Mouse (Mus musculus) embryonic facial prominence, embryonic 14.5 days (tissue): ENCODE measurements at regions not wholly inside any gene's neighbourhood (a gene's known extent, or its start where the extent isn't known, plus 50 kb on each side); places are given as distances from the start of the nearest gene placed in this dataset.

Experiments used
- ATAC-seq: fragments of 200-750 bp; cut with Nextera tagmentation; 2 replicates; pipeline ENCODE4 v1.8.0; 2017; ENCODE audit warnings: low read depth, moderate number of reproducible peaks, moderate TSS enrichment
- DNase-seq: peaks from one replicate; pipeline ENCODE4 v3.0.0-alpha.2; 2015; ENCODE audit warnings: low spot score
- H3K27ac ChIP-seq: fragments of 300-500 bp; sonication (generic); replicated peaks from 2 replicates; pipeline ENCODE4 v1.5.1; 2014; ENCODE audit warnings: low read depth, mild to moderate bottlenecking, low read length, moderate library complexity
- H3K27me3 ChIP-seq: fragments of 300-500 bp; sonication (generic); replicated peaks from 2 replicates; pipeline ENCODE4 v1.6.1; 2014; ENCODE audit warnings: low read length; ENCODE audit not compliant: control insufficient read depth, insufficient read depth
- H3K36me3 ChIP-seq: fragments of 300-500 bp; sonication (generic); 2 replicates; pipeline ENCODE4 v1.6.1; 2014; ENCODE audit warnings: low read length, mixed read lengths; ENCODE audit not compliant: control insufficient read depth, insufficient read depth
- H3K4me1 ChIP-seq: fragments of 300-500 bp; sonication (generic); 2 replicates; pipeline ENCODE4 v1.6.1; 2014; ENCODE audit warnings: antibody characterized with exemption, low read length; ENCODE audit not compliant: control insufficient read depth, insufficient read depth
- H3K4me2 ChIP-seq: fragments of 300-500 bp; sonication (generic); 2 replicates; pipeline ENCODE4 v1.6.1; 2014; ENCODE audit warnings: low read depth, mild to moderate bottlenecking, low read length, moderate library complexity, mixed read lengths
- H3K4me3 ChIP-seq: fragments of 300-500 bp; sonication (generic); 2 replicates; pipeline ENCODE4 v1.5.1; 2014; ENCODE audit warnings: low read depth, mild to moderate bottlenecking, low read length
- H3K9ac ChIP-seq: fragments of 300-500 bp; sonication (generic); 2 replicates; pipeline ENCODE4 v1.6.1; 2014; ENCODE audit warnings: low read depth, mild to moderate bottlenecking, low read length, moderate library complexity, mixed read lengths
- H3K9me3 ChIP-seq: fragments of 300-500 bp; sonication (generic); 2 replicates; pipeline ENCODE4 v1.6.1; 2016; ENCODE audit warnings: low read length; ENCODE audit not compliant: control insufficient read depth
- WGBS: fragments of 180-500 bp; shearing (Covaris S2); extraction: QIAGEN DNeasy Blood & Tissue Kit; methylation state at CpG from one replicate; pipeline ENCODE4 v1.1.7; 2014; 5-methylcytosine and 5-hydroxymethylcytosine counted together

DNA sequence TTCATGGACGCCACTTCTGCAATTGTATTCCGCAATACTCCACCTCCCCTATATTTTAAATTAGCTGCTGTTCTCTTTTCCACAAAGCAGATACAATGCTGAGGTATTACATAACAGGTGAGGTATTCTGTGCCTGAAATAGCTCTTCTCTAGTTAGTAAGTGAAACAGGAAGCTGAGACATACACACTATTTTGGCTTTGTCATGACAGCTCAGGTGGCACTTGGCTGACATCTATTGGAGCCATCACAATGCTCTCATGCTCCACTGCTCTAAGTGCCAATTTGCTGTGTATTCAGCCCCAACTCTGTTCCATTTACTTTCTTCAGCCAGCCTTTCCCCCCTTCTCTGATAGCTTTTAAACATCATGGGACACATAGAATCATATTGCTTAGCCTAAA lies 743.7 kb upstream of the Car10 start:
- no peak overlapping the region for H3K9ac ChIP-seq
- 84% methylated on average over 2 of the region's 2 CpGs for WGBS
- peak; percentile 15 for DNase-seq
- no peak overlapping the region for H3K27ac ChIP-seq
- no peaks in the 10 kb centered on the region for H3K36me3 ChIP-seq
- no peak overlapping the region for H3K4me2 ChIP-seq
- no peaks in the 10 kb centered on the region for H3K9me3 ChIP-seq
- H3K4me1 ChIP-seq: no peaks in the 10 kb centered on the region
- H3K4me3 ChIP-seq: no peak overlapping the region
- H3K27me3 ChIP-seq: no peaks in the 10 kb centered on the region
- peak; percentile 62; the same call in 1 of the 2 replicates for ATAC-seq

DNA sequence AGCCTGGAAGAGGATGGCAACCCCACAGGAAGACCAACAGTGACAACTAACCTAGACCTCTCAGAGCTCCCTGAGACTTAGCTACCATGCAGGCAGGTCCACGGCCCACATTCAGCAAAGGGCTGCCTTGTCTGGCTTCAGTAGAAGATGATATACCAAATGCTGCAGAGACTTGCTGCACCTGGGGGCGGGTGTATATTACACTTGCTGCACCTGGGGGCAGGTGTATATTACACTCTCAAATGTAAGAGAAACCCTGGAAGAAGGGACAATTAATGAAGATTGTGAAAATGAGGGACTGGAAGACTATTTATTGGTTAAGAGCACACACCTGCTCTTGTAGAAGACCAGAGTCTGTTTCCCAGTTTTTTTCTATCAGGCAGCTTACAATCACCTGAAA lies 759.2 kb upstream of the Kif2b start:
- no peak overlapping the region for H3K4me2 ChIP-seq
- ATAC-seq (peak; percentile 90; the same call in 1 of the 2 replicates), DNase-seq (peak; percentile 19)
- WGBS: 83% methylated on average over 2 of the region's 2 CpGs
- H3K36me3 ChIP-seq: no peaks in the 10 kb centered on the region
- H3K9ac ChIP-seq: no peak overlapping the region
- no peaks in the 10 kb centered on the region for H3K4me1 ChIP-seq
- no peaks in the 10 kb centered on the region for H3K27me3 ChIP-seq
- H3K9me3 ChIP-seq: no peaks in the 10 kb centered on the region
- H3K27ac ChIP-seq: no peak overlapping the region
- H3K4me3 ChIP-seq: no peak overlapping the region

DNA sequence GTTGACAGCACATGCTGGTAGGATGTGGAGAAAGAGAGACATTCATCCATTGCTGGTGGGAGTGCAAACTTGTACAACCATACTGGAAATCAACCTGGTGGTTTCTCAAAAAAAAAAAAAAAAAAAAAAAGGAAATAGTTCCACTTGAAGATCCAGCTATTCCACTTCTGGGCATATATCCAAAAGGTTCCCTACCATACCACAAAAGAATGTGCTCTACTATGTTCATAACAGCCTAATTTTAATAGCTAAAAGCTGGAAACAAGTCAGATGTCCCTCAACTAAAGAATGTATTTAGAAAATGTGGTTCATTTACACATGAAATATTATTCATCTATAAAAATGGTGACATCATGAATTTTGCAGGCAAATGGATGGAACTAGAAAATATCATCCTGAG lies 757.9 kb upstream of the Kif2b start:
- no peaks in the 10 kb centered on the region for H3K4me1 ChIP-seq
- no peaks in the 10 kb centered on the region for H3K36me3 ChIP-seq
- H3K27me3 ChIP-seq: no peaks in the 10 kb centered on the region
- peak; percentile 50 for DNase-seq
- no peak overlapping the region for H3K4me3 ChIP-seq
- no peak for ATAC-seq
- H3K27ac ChIP-seq: no peak overlapping the region
- H3K9ac ChIP-seq: no peak overlapping the region
- no peaks in the 10 kb centered on the region for H3K9me3 ChIP-seq
- no peak overlapping the region for H3K4me2 ChIP-seq

DNA sequence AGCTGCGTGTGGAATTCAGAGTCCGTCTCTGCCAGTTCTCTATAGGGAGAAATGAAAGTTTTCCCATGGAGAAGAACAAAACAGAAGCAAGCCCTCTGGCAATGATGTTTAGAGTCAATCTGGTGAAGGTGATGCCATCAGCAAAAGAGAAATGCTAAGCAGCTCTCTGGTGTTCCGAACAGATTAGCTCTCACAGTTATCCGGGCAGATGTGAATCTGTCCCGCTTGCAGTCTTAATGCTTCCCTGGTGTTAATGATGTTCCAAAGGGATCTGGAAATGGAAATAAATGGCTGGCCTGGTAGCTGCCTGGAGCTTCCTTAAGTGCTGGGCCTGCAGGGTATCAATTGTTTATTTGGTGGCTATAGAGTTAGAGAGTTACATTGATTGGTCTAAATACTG lies 725.7 kb upstream of the Kif2b start:
- no peak overlapping the region for H3K9ac ChIP-seq
- H3K4me2 ChIP-seq: no peak overlapping the region
- H3K9me3 ChIP-seq: no peaks in the 10 kb centered on the region
- no peak overlapping the region for H3K4me3 ChIP-seq
- no peaks in the 10 kb centered on the region for H3K4me1 ChIP-seq
- no peaks in the 10 kb centered on the region for H3K36me3 ChIP-seq
- ATAC-seq (no peak), DNase-seq (no peak)
- H3K27ac ChIP-seq: no peak overlapping the region
- 72% methylated on average over 5 of the region's 5 CpGs for WGBS
- no peaks in the 10 kb centered on the region for H3K27me3 ChIP-seq
